Mouse (Mus musculus): ENCODE results near the gene Xrn2. TPM values are rescaled to one million over a fixed set of nuclear protein-coding genes. Genes with fewer than 3 reads are reported as not detected.

Gene Xrn2
- polyA plus RNA-seq, 1 experiment from 2014 or later = 85.9 TPM

DNA sequence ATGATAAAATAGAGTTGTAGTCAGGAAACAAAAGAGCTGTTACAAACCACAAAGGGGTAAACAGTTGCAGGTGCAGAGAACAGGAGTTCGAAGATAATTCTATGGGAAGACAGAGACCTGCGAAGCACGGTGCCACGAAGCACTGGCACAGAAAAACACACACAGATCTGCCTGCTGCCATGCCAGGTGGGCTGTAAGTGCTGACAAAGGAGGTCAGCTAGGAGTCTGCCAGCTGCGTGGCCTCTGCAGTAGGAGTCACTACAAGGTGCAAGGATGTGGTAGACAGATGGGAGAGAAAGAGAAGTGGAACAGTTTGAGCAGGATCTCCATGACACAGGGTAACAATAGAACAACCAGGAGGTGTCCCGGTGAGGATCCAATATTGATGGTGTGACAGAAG, 114.6 kb downstream of the Xrn2 start:
- Histone ChIP-seq H3K4me3 (ENCODE audit: low read depth, low read length) (no peak overlapping the region), H3K27me3 (ENCODE audit: control insufficient read depth, insufficient read depth, low read length) (no peaks in the 10 kb centered on the region), H3K36me3 (ENCODE audit: control insufficient read depth, insufficient read depth, low read length) (no peaks in the 10 kb centered on the region), H3K9me3 (ENCODE audit: control insufficient read depth, low read length) (no peaks in the 10 kb centered on the region), H3K4me1 (ENCODE audit: control insufficient read depth, insufficient read depth, low read length) (no peaks in the 10 kb centered on the region), H3K9ac (replicated peaks; ENCODE audit: low read depth, low read length) (no peak overlapping the region), H3K4me2 (ENCODE audit: low read depth, low read length) (no peak overlapping the region), H3K27ac (ENCODE audit: low read depth, low read length) (no peak overlapping the region)
- ATAC-seq (ENCODE audit: low read depth) = no peak
- WGBS = 87% methylated on average over 6 of the region's 6 CpGs

Other genes with a start within 250 kb of the Xrn2 start
- gene Kiz, start 157.1 kb upstream of the Xrn2 start, polyA plus RNA-seq (2014; fragmentation: Nextera tagmentation; extraction: Ambion mirVana) = 28.7 and 31.3 TPM in 2 replicates
- gene Nkx2-4, start 72.4 kb downstream of the Xrn2 start, polyA plus RNA-seq (2014; fragmentation: Nextera tagmentation; extraction: Ambion mirVana) = not detected in 2 replicates
- 6.5 and 8.4 TPM in 2 replicates for gene Nkx2-2, start 181.2 kb downstream of the Xrn2 start, polyA plus RNA-seq (2014; fragmentation: Nextera tagmentation; extraction: Ambion mirVana)

Measured in neural tube, embryonic 14.5 days (tissue).